8 mouse cellular contexts compared by ENCODE assay signal in the genomic region with DNA sequence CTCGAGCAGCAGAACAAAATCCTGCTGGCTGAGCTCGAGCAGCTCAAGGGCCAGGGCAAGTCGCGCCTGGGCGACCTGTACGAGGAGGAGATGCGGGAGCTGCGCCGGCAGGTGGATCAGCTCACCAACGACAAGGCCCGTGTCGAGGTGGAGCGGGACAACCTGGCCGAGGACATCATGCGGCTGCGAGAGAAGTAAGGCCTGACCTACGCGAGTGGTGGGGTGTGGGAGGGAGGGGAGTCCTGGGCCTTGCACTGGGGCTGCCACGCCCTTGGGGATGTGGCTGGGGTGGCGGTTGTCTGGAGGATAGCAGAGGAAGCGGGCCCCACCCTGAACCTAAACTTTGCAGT. TPM values are rescaled to one million over a fixed set of nuclear protein-coding genes. Genes with fewer than 3 reads are reported as not detected.
DNase-seq lines count a peak whose midpoint lies in the region; ATAC-seq and TF ChIP-seq lines count a peak whose summit lies in the region.

No protein-coding gene starts in this region.

- H3K9ac ChIP-seq in heart, adult 2 months (ENCODE audit: low read depth, low read length): peak overlapping the region; percentile 80
- peak overlapping the region; percentile 74 for H3K9ac ChIP-seq in kidney, postnatal 0 days (ENCODE audit: low read depth, low read length)

- peak; percentile 8 for TF ChIP-seq POLR2A in kidney, adult 2 months (IDR thresholded peaks at IDR 0.05; ENCODE audit: low read depth, low read length)
- no peak for TF ChIP-seq POLR2A in heart, adult 2 months (IDR thresholded peaks at IDR 0.05; ENCODE audit: insufficient read depth, low read depth, low read length)

- H3K4me3 ChIP-seq in kidney, adult 2 months (ENCODE audit: insufficient read depth, low read depth, low read length): peak overlapping the region; percentile 54
- peak overlapping the region; percentile 88 for H3K4me3 ChIP-seq in heart, adult 2 months
- peak overlapping the region; percentile 61 for H3K4me3 ChIP-seq in kidney, postnatal 0 days (replicated peaks; ENCODE audit: low read depth, low read length)

- no peaks in the 10 kb centered on the region for H3K79me2 ChIP-seq in heart, adult 2 months (replicated peaks; ENCODE audit: control insufficient read depth, insufficient read depth, low read length)

- H3K4me2 ChIP-seq in kidney, postnatal 0 days (ENCODE audit: low read length): peak overlapping the region; percentile 76

- no peak for TF ChIP-seq EP300 in heart, adult 2 months (IDR thresholded peaks at IDR 0.05; ENCODE audit: insufficient read depth, low read depth, low read length)

- no peaks in the 10 kb centered on the region for H3K27me3 ChIP-seq in kidney, adult 2 months (replicated peaks; ENCODE audit: control insufficient read depth, insufficient read depth, low read length)
- no peaks in the 10 kb centered on the region for H3K27me3 ChIP-seq in heart, adult 2 months (ENCODE audit: control insufficient read depth, insufficient read depth, low read length)
- H3K27me3 ChIP-seq in kidney, postnatal 0 days (ENCODE audit: insufficient read depth, low read length): no peaks in the 10 kb centered on the region

- ATAC-seq in common myeloid progenitor, adult 5-6 weeks (replicated peaks; ENCODE audit: low read depth, poor library complexity, severe bottlenecking): peak; percentile 36
- ATAC-seq in kidney, postnatal 0 days (replicated peaks; ENCODE audit: low FRiP score, low read depth): peak; percentile 16; the same call in 1 of the 2 replicates

- H3K27ac ChIP-seq in kidney, adult 2 months (ENCODE audit: insufficient read depth, low read depth, low read length): peak overlapping the region; percentile 47
- peak overlapping the region; percentile 97 for H3K27ac ChIP-seq in heart, adult 2 months
- peak overlapping the region; percentile 97 for H3K27ac ChIP-seq in kidney, postnatal 0 days

- no peaks in the 10 kb centered on the region; the same call in 1 of the 2 replicates for H3K36me3 ChIP-seq in kidney, adult 2 months (ENCODE audit: control insufficient read depth, insufficient read depth, low read length)
- peaks cover 24% of the 10 kb centered on the region for H3K36me3 ChIP-seq in heart, adult 2 months (ENCODE audit: control insufficient read depth, insufficient read depth, low read length)
- H3K36me3 ChIP-seq in kidney, postnatal 0 days (ENCODE audit: insufficient read depth, low read length): 0 out of 2 replicates have a peak, but pooled peaks cover 6% of the 10 kb centered on the region

- no peak for TF ChIP-seq CTCF in kidney, adult 2 months (conservative IDR thresholded peaks at IDR 0.05; ENCODE audit: insufficient read depth, insufficient read length, low read depth, low read length)
- TF ChIP-seq CTCF in heart, adult 2 months (IDR thresholded peaks at IDR 0.05): no peak
- no peak for TF ChIP-seq CTCF in kidney, postnatal 0 days (IDR thresholded peaks at IDR 0.05; ENCODE audit: low read depth)

- 2% methylated on average over 21 of the region's 21 CpGs for WGBS in kidney, adult 2 months
- WGBS in heart, adult 2 months: under 1% methylated on average over 21 of the region's 21 CpGs
- 0% methylated on average over 21 of the region's 21 CpGs for WGBS in kidney, postnatal 0 days

- peaks cover 6% of the 10 kb centered on the region; the same call in 1 of the 2 replicates for H3K4me1 ChIP-seq in kidney, adult 2 months (ENCODE audit: control insufficient read depth, insufficient read depth, low read length)
- H3K4me1 ChIP-seq in heart, adult 2 months (ENCODE audit: control insufficient read depth, insufficient read depth, low read length): peaks cover 11% of the 10 kb centered on the region
- 0 out of 2 replicates have a peak, but pooled peaks cover 11% of the 10 kb centered on the region for H3K4me1 ChIP-seq in kidney, postnatal 0 days (replicated peaks; ENCODE audit: insufficient read depth, low read length)

- H3K9me3 ChIP-seq in kidney, postnatal 0 days (replicated peaks; ENCODE audit: low read length): no peaks in the 10 kb centered on the region

- intact Hi-C loops in heart, adult 2 months (cut with DNase I): loop anchor here (1.0 to 10.0 kb wide), 7 partner anchors 30 to 303 kb away; a partner anchor contains a TSS

- DNase-seq in kidney, adult 2 months: peak; percentile 27
- no peak for DNase-seq in kidney, adult 8-10 months
- DNase-seq in heart, adult 2 months: peak in 1 of 2 experiments; percentile 77
- DNase-seq in kidney, postnatal 0 days (ENCODE audit: low spot score): peak; percentile 42
- peak; percentile 76 to 82 for DNase-seq in lung, postnatal 4 days
- peak; percentile 41 to 42 for DNase-seq in spleen, postnatal 14 days (ENCODE audit: low spot score in 2 of 2)
- DNase-seq in right cerebral cortex, postnatal 14 days: no peak

RNA-seq across cellular contexts. Expression of a gene that starts 1.0 kb away (rescaled TPM):
- polyA plus RNA-seq in kidney, adult 2 months (2012; rRNA removed): 194 and 211 TPM in 2 replicates
- 707 and 896 TPM in 2 replicates for total RNA-seq in common myeloid progenitor, adult 5-6 weeks (2017)
- total RNA-seq in heart, adult 2 months (2021): 100 to 1,000 TPM; 264 to 265 TPM
- 408 and 528 TPM in 2 replicates for polyA plus RNA-seq in heart, adult 2 months (2012; rRNA removed)
- polyA plus RNA-seq in kidney, postnatal 0 days (2015; fragmentation: Nextera tagmentation; extraction: Ambion mirVana): 414 and 447 TPM in 2 replicates

RNA-seq across cellular contexts. Expression of a gene that starts 30.3 kb away (rescaled TPM):
- 3.4 and 5.5 TPM in 2 replicates for polyA plus RNA-seq in kidney, adult 2 months (2012; rRNA removed)
- 11.3 and 12.4 TPM in 2 replicates for total RNA-seq in common myeloid progenitor, adult 5-6 weeks (2017)
- 1 to 10 TPM; 5.2 to 7.0 TPM for total RNA-seq in heart, adult 2 months (2021)
- polyA plus RNA-seq in heart, adult 2 months (2012; rRNA removed): 3.3 and 7.8 TPM in 2 replicates
- polyA plus RNA-seq in kidney, postnatal 0 days (2015; fragmentation: Nextera tagmentation; extraction: Ambion mirVana): 12.6 and 14.0 TPM in 2 replicates

Comparison
In these comparisons a context has a peak if more than half of its experiments do, and no peak if none do; other contexts are left out.
1. DNase-seq: peak in kidney, adult 2 months (single experiment), kidney, postnatal 0 days (single experiment), lung, postnatal 4 days (2 of 2) and spleen, postnatal 14 days (2 of 2); none in kidney, adult 8-10 months (0 of 2) and right cerebral cortex, postnatal 14 days (single experiment).
2. H3K27ac ChIP-seq: peak in every context shown above with its lines; median percentile 97 in heart, adult 2 months; 97 in kidney, postnatal 0 days; 47 in kidney, adult 2 months.
3. Peak in every context shown above with its lines, with median percentiles within 50 percentile points of each other: H3K4me3 ChIP-seq.